Mouse (Mus musculus) heart, adult 2 months (tissue): ENCODE data around the gene Tbc1d17.

Source experiments
- CTCF ChIP-seq: fragments of 200-600 bp; IDR thresholded peaks from 2 replicates; pipeline ENCODE4 v1.8.1; 2022; ENCODE audit warnings: antibody characterized with exemption, mild to moderate bottlenecking, moderate library complexity
- EP300 ChIP-seq: fragments of 200-500 bp; IDR thresholded peaks from 2 replicates; pipeline ENCODE4 v1.6.1; 2011; ENCODE audit warnings: low read depth, low read length, control low read depth; ENCODE audit not compliant: insufficient read depth
- POLR2A ChIP-seq: fragments of 200-500 bp; IDR thresholded peaks from 2 replicates; pipeline ENCODE4 v1.6.1; 2011; ENCODE audit warnings: mild to moderate bottlenecking, low read depth, low read length, control low read depth; ENCODE audit not compliant: insufficient read depth

DNA sequence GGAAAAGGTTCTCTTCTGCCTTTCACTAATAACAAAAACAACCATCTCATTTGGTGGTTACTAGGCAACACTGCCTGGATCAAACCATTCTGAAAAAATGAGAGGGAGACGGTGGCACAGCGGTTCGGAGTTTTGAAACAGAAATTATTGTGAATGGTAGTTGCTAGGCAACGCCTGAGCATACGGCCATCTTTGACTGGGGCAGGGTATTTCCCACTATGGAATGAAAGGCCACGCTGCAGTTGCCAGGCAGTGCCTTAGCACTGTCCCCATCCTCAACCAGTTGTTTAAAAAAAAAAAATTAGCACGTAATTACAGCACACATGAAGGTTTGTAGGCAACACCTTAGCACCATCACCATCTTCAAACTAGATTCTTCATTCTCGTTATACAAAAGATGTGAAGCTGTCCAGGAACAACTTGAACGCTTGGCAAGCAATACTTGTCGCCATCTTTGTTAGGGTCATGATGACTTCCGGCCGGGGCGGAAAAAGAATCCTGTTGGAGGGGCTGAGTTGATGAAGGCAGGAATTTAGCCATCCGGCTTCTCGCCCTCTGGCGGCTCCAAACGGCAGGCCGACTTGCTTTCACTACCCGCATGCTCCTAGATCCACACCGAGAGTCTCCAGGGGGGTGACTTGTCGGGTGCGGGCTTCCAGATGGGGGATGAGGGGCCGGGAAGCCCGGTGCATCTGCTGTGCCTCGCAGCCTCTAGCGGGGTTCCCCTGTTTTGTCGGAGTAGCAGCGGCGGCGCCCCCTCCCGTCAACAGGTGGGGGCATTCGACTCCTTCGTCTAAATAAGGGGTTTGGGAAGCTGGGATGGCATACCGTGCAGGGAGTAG, 46.9 kb upstream of the Tbc1d17 start, which contains the start of gene Fuz:
- TF ChIP-seq POLR2A (peak; percentile 61), CTCF (peak; percentile 87), EP300 (peak; percentile 33; the same call in 1 of the 2 replicates)
